Mouse (Mus musculus) E14TG2a.4 (cell line): ENCODE data around the gene Fcer1g.

ENCODE experiments used
- H3K27me3 ChIP-seq: 2 replicates; pipeline ENCODE4 v1.6.1; 2014; ENCODE audit warnings: low read length, control low read depth; ENCODE audit not compliant: insufficient read depth
- H3K36me3 ChIP-seq: 2 replicates; pipeline ENCODE4 v1.6.1; 2014; ENCODE audit warnings: low read length, control low read depth; ENCODE audit not compliant: insufficient read depth
- H3K4me1 ChIP-seq: replicated peaks from 2 replicates; pipeline ENCODE4 v1.6.1; 2014; ENCODE audit warnings: low read depth, low read length, control low read depth
- H3K4me3 ChIP-seq: replicated peaks from 2 replicates; pipeline ENCODE4 v1.5.1; 2014; ENCODE audit warnings: mild to moderate bottlenecking, low read length
- H3K9me3 ChIP-seq: 2 replicates; pipeline ENCODE4 v1.6.1; 2014; ENCODE audit warnings: low read length, control low read depth
- CTCF ChIP-seq: conservative IDR thresholded peaks from 2 replicates; pipeline ENCODE4 v1.5.1; 2014; ENCODE audit warnings: low read length
- NANOG ChIP-seq: IDR thresholded peaks from 2 replicates; pipeline ENCODE4 v1.6.1; 2014; ENCODE audit warnings: borderline replicate concordance, low read length, mixed read lengths
- POU5F1 ChIP-seq: IDR thresholded peaks from 2 replicates; pipeline ENCODE4 v1.6.1; 2014; ENCODE audit warnings: low read length, borderline replicate concordance

Fcer1g gene

GRCm38 (mm10) chr1:171234126-171234525 lies at the start of gene Fcer1g:
Fcer1g (minus strand) TSS chr1:171234365.
- TF ChIP-seq CTCF (no peak), POU5F1 (no peak), NANOG (no peak)

GRCm38 (mm10) chr1:171283188-171284160 lies 49.3 kb upstream of the Fcer1g start:
- H3K9me3 ChIP-seq = no peaks in the 10 kb centered on the region
- H3K4me3 ChIP-seq = no peak overlapping the region
- no peaks in the 10 kb centered on the region for H3K27me3 ChIP-seq
- peaks cover 75% of the 10 kb centered on the region for H3K4me1 ChIP-seq
- peaks cover 63% of the 10 kb centered on the region for H3K36me3 ChIP-seq
- TF ChIP-seq CTCF (no peak), POU5F1 (no peak), NANOG (no peak)

More at GRCm38 (mm10) chr1:171234126-171234525, at the start of gene Fcer1g:
- peaks cover 52% of the 10 kb centered on the region for H3K4me1 ChIP-seq
- peak within 1 kb of the TSS; percentile 23; the same call in 1 of the 2 replicates for H3K4me3 ChIP-seq
- no peaks in the 10 kb centered on the region for H3K9me3 ChIP-seq
- H3K27me3 ChIP-seq = no peaks in the 10 kb centered on the region
- H3K36me3 ChIP-seq = peaks cover 49% of the 10 kb centered on the region

- peaks cover 69% of the 10 kb centered on the region for H3K36me3 ChIP-seq
- no peaks in the 10 kb centered on the region for H3K27me3 ChIP-seq
- no peaks in the 10 kb centered on the region for H3K9me3 ChIP-seq
- peak overlapping the region; percentile 86; the same call in 1 of the 2 replicates for H3K4me3 ChIP-seq
- H3K4me1 ChIP-seq = peaks cover 70% of the 10 kb centered on the region
- TF ChIP-seq NANOG = no peak
- no peak for TF ChIP-seq POU5F1
- TF ChIP-seq CTCF = no peak
These were observed 48.1 kb upstream of the Fcer1g start for GRCm38 (mm10) chr1:171282086-171282805.

GRCm38 (mm10) chr1:171281528-171281923 lies 47.4 kb upstream of the Fcer1g start:
- Histone ChIP-seq H3K36me3 (peaks cover 73% of the 10 kb centered on the region), H3K9me3 (no peaks in the 10 kb centered on the region), H3K4me3 (peak overlapping the region; percentile 86), H3K4me1 (peaks cover 67% of the 10 kb centered on the region), H3K27me3 (no peaks in the 10 kb centered on the region)
- TF ChIP-seq CTCF (peak; percentile 94), POU5F1 (no peak), NANOG (no peak)

GRCm38 (mm10) chr1:171280916-171281527 lies 46.9 kb upstream of the Fcer1g start, which contains the start of gene Ppox:
Ppox (minus strand) TSS chr1:171281186.
- Histone ChIP-seq H3K9me3 (no peaks in the 10 kb centered on the region), H3K4me3 (peak within 1 kb of the TSS; percentile 86), H3K27me3 (no peaks in the 10 kb centered on the region), H3K4me1 (peaks cover 62% of the 10 kb centered on the region), H3K36me3 (peaks cover 73% of the 10 kb centered on the region)
- TF ChIP-seq POU5F1 (no peak), CTCF (no peak), NANOG (no peak)

GRCm38 (mm10) chr1:171280250-171280915 lies 46.2 kb upstream of the Fcer1g start:
- no peaks in the 10 kb centered on the region for H3K27me3 ChIP-seq
- no peaks in the 10 kb centered on the region for H3K9me3 ChIP-seq
- TF ChIP-seq POU5F1 = no peak
- no peak for TF ChIP-seq CTCF
- no peak for TF ChIP-seq NANOG
- H3K4me3 ChIP-seq = peak overlapping the region; percentile 86
- H3K4me1 ChIP-seq = peaks cover 55% of the 10 kb centered on the region
- peaks cover 74% of the 10 kb centered on the region for H3K36me3 ChIP-seq

- Histone ChIP-seq H3K4me1 (peaks cover 50% of the 10 kb centered on the region), H3K36me3 (peaks cover 74% of the 10 kb centered on the region), H3K27me3 (no peaks in the 10 kb centered on the region), H3K4me3 (peak overlapping the region; percentile 86), H3K9me3 (no peaks in the 10 kb centered on the region)
- TF ChIP-seq POU5F1 (no peak), CTCF (no peak), NANOG (no peak)
These were observed 45.6 kb upstream of the Fcer1g start for GRCm38 (mm10) chr1:171279721-171280120.
